11 mouse cellular contexts compared by ENCODE assay signal in the genomic region with DNA sequence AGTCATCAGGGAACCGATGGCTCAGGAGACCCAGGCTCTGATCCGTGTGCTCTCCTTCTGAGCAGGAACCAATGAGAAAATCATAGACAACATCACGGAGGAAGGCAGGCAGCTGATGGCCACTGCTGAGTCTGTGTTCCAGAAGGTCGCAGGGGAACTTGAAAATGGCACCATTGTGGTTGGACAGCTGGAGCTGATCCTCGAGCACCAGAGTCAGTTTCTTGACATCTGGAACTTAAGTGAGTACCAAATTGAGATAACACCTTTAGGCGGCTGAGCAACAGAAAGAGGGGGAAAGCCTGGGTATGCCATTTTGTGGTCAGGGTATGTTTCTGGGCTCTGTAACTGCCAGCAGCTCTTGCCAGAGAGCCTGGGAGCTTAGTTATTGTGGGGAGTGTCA.
"Had no signal": no experiment of that assay in that cellular context is flagged by ENCODE, and none has a peak within 500 bp of the region (broad histone marks: within the 10 kb centered on the region; RNA-seq: fewer than 3 reads in every experiment).

No protein-coding gene starts in this region.

- H3K27ac ChIP-seq: kidney, postnatal 0 days; limb, embryonic 13.5 days; liver, embryonic 14.5 days; lung, embryonic 15.5 days; neural tube, embryonic 12.5 days had no signal

- H3K9ac ChIP-seq: limb, embryonic 13.5 days; liver, embryonic 14.5 days; lung, embryonic 15.5 days; neural tube, embryonic 12.5 days had no signal

- H3K9me3 ChIP-seq: limb, embryonic 13.5 days; lung, embryonic 15.5 days; neural tube, embryonic 12.5 days had no signal

- H3K27me3 ChIP-seq: limb, embryonic 13.5 days; lung, embryonic 15.5 days; neural tube, embryonic 12.5 days had no signal

- H3K36me3 ChIP-seq: neural tube, embryonic 12.5 days had no signal

- DNase-seq: kidney, adult 8-10 months; kidney, postnatal 36 days; layer of hippocampus, adult 9-11 months; layer of hippocampus, postnatal 36 days; midbrain, embryonic 14.5 days had no signal

- H3K4me3 ChIP-seq: limb, embryonic 13.5 days; lung, embryonic 15.5 days; myocyte; neural tube, embryonic 12.5 days had no signal
